Mouse (Mus musculus) ES-E14 (cell line): ENCODE measurements at regions not wholly inside any gene's neighbourhood (a gene's known extent, or its start where the extent isn't known, plus 50 kb on each side); places are given as distances from the start of the nearest gene placed in this dataset.

Experiments used
- DNase-seq: peaks from one replicate; pipeline ENCODE4 v3.0.0-alpha.2; 2013; ENCODE audit warnings: low read depth, low spot score
- H3K27ac ChIP-seq: 2 replicates; pipeline ENCODE4 v1.5.1; 2012; ENCODE audit warnings: low read depth, mild to moderate bottlenecking, low read length, moderate library complexity, mixed read lengths; ENCODE audit not compliant: poor library complexity, insufficient read depth, severe bottlenecking
- H3K36me3 ChIP-seq: 2 replicates; pipeline ENCODE4 v1.6.1; 2012; ENCODE audit warnings: mild to moderate bottlenecking, low read length, moderate library complexity, mixed read lengths; ENCODE audit not compliant: control insufficient read depth, poor library complexity, insufficient read depth, severe bottlenecking
- H3K4me1 ChIP-seq, 2 experiments: fragments of 150-350 bp in 1 of 2; sonication (generic) in 1 of 2; 2 replicates each; pipeline ENCODE4 v1.6.1; 2012; ENCODE audit warnings: low read length in 2 of 2, mild to moderate bottlenecking in 1 of 2, mixed read lengths in 1 of 2; ENCODE audit not compliant: control insufficient read depth in 2 of 2, insufficient read depth in 2 of 2, poor library complexity in 1 of 2
- H3K4me3 ChIP-seq, 2 experiments: fragments of 150-350 bp in 1 of 2; sonication (generic) in 1 of 2; 2 replicates each; pipeline ENCODE4 v1.5.1; 2012; ENCODE audit warnings: low read length in 2 of 2, low read depth in 1 of 2, mild to moderate bottlenecking in 1 of 2, mixed read lengths in 1 of 2; ENCODE audit not compliant: insufficient read depth in 1 of 2, poor library complexity in 1 of 2, severe bottlenecking in 1 of 2
- H3K9ac ChIP-seq: 2 replicates; pipeline ENCODE4 v1.6.1; 2012; ENCODE audit warnings: low read depth, mild to moderate bottlenecking, low read length, mixed read lengths; ENCODE audit not compliant: poor library complexity, insufficient read depth, severe bottlenecking
- H3K9me3 ChIP-seq: fragments of 150-350 bp; sonication (generic); 2 replicates; pipeline ENCODE4 v1.6.1; 2012; ENCODE audit warnings: low read depth, mild to moderate bottlenecking, low read length; ENCODE audit not compliant: control insufficient read depth, insufficient read depth
- CHD2 ChIP-seq: IDR thresholded peaks from 2 replicates; pipeline ENCODE4 v1.6.1; 2014; ENCODE audit warnings: mild to moderate bottlenecking, low read depth, low read length, inconsistent platforms
- HCFC1 ChIP-seq: IDR thresholded peaks from 2 replicates; pipeline ENCODE4 v1.6.1; 2012; ENCODE audit warnings: low read length, inconsistent platforms, borderline replicate concordance; ENCODE audit not compliant: insufficient read depth
- MAFK ChIP-seq: IDR thresholded peaks from 2 replicates; pipeline ENCODE4 v1.6.1; 2014; ENCODE audit warnings: mild to moderate bottlenecking, low read depth, low read length, inconsistent platforms; ENCODE audit not compliant: insufficient read depth
- ZC3H11A ChIP-seq: IDR thresholded peaks from 2 replicates; pipeline ENCODE4 v1.6.1; 2012; ENCODE audit warnings: low read depth, mild to moderate bottlenecking, inconsistent platforms, low read length, borderline replicate concordance
- ZNF384 ChIP-seq: IDR thresholded peaks from 2 replicates; pipeline ENCODE4 v1.6.1; 2012; ENCODE audit warnings: low read depth, low read length, inconsistent platforms
- in situ Hi-C, 2 experiments: fragments of 600-800 bp; cut with MboI; formaldehyde crosslinking; loops; one replicate each; pipeline ENCODE4 v1.15.1; 2025; ENCODE audit warnings: low sequenced_read_pairs in 2 of 2, inconsistent platforms in 1 of 2; ENCODE audit not compliant: unreplicated experiment in 2 of 2

DNA sequence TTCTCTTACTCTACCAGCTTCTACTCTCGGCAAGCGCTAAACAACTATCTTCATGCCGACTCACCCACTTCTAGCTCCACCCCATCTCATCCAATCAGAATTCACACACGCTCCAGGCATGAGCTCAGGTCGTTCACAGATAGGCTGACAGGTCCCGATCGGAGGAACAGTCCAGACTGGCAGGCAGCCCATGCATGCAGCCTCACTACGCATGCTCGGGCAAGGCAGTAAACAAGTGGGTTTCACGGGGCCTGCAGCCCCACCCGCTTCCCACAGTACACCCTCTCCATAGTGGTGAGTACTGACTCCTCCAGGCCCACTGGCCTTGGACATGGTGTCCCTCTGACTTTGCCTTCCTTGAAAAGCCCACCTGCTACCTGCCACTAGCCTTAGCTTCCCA is 358.1 kb upstream of the Gm5148 start:
- Histone ChIP-seq H3K4me1 (no peaks in the 10 kb centered on the region), H3K9me3 (0 out of 2 replicates have a peak, but pooled peaks cover 1% of the 10 kb centered on the region), H3K4me3 (no peak overlapping the region), H3K9ac (no peak overlapping the region), H3K36me3 (no peaks in the 10 kb centered on the region), H3K27ac (no peak overlapping the region)
- in situ Hi-C loops, result no loop called here
- no peak for TF ChIP-seq CHD2
- TF ChIP-seq HCFC1, result no peak
- TF ChIP-seq MAFK, result no peak
- no peak for TF ChIP-seq ZNF384
- DNase-seq, result no peak

DNA sequence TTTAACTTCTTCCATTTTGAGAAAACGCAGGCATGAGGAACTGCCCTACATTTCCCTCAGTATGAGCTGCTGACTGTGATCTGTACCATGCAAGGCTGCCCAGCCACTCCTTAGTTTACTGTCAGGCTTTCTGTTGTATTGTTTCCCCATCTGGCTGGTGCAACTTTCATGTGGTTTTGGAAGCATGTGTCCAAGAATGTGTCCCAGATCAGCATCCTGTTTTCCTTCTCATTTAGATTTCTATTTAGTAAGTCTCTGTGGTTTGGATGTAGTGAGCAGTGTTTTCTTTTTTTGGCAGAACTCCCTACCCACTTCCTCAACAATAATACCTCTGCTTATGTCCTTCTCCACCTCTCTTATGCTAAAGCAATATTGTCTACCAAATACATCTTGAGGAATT is 352.5 kb upstream of the Gm5148 start:
- H3K9me3 ChIP-seq, result no peaks in the 10 kb centered on the region
- DNase-seq, result no peak
- no peak overlapping the region for H3K9ac ChIP-seq
- H3K36me3 ChIP-seq, result no peaks in the 10 kb centered on the region
- TF ChIP-seq MAFK (no peak), HCFC1 (no peak), ZC3H11A (no peak), CHD2 (no peak), ZNF384 (no peak)
- no peak overlapping the region for H3K27ac ChIP-seq
- no peak overlapping the region for H3K4me3 ChIP-seq
- H3K4me1 ChIP-seq, result no peaks in the 10 kb centered on the region
- in situ Hi-C loops, result no loop called here

DNA sequence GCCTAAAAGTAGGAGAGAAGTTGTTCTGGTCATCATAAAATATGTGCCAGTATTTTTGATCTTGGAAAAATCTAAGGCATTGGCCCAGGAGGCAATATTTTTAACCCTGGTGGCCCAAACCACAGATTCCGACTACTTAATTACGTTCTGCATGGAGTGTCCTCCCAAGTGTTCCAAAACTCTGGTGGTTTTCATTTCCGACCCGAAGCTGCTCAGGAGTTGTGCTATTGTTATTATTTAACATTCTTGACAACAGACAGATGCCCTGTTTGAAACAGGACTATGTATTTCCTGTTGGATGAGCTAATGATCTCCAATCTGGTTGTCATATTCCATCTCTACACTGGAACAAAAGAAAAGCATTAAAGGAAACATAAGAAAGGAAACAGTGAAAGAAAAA is 349.7 kb upstream of the Gm5148 start:
- no peak for TF ChIP-seq HCFC1
- TF ChIP-seq ZC3H11A, result no peak
- TF ChIP-seq ZNF384, result no peak
- no peak for TF ChIP-seq MAFK
- TF ChIP-seq CHD2, result no peak
- DNase-seq, result no peak
- no peaks in the 10 kb centered on the region for H3K9me3 ChIP-seq
- no peak overlapping the region for H3K4me3 ChIP-seq
- in situ Hi-C loops, result no loop called here
- no peak overlapping the region for H3K27ac ChIP-seq
- no peak overlapping the region for H3K9ac ChIP-seq
- no peaks in the 10 kb centered on the region for H3K36me3 ChIP-seq
- H3K4me1 ChIP-seq, result no peaks in the 10 kb centered on the region

DNA sequence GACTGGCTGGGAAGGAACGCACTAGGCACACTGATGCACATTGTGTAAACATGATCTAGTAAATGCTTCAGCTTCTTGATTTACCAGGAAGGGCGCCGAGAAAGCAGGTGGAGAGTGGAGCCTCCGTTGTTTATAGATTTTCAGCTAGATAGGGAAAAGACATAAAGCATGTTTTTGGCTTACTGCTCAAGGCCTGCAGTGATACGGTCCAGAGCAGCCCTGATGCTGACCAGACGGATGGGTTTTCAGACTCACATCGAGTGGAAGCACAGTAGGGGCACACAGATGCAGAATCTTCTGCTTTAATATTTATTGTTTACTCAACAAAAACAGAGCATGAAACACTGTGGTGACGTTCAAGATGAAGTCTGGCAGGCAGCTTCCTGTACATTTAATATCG is 331.3 kb upstream of the Gm5148 start:
- no peak for DNase-seq
- Histone ChIP-seq H3K9ac (no peak overlapping the region), H3K4me1 (no peaks in the 10 kb centered on the region), H3K27ac (no peak overlapping the region), H3K36me3 (no peaks in the 10 kb centered on the region), H3K9me3 (no peaks in the 10 kb centered on the region), H3K4me3 (no peak overlapping the region)
- in situ Hi-C loops, result no loop called here
- no peak for TF ChIP-seq ZNF384
- no peak for TF ChIP-seq HCFC1
- TF ChIP-seq CHD2, result no peak
- TF ChIP-seq ZC3H11A, result no peak
- no peak for TF ChIP-seq MAFK

DNA sequence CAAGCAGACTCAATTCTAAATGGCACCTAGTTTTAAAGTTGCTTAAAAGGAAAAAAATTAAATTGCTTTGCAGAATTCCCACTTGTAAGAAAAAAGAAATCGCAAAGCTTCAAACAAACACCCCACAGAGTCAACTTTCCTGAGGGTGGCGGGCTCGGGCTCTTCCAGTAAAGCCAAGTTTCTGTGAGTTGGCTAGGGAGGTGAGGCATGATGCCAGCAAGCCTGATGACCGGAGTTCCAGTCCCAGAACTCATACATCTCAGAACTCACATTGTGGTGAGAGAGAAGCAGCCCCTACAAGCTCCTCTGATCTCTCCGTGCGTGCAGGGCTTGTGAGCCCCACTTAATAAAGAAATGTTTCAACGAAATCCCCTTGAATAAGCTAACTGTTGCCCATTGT is 328.7 kb upstream of the Gm5148 start:
- DNase-seq, result no peak
- in situ Hi-C loops, result no loop called here
- Histone ChIP-seq H3K4me1 (no peaks in the 10 kb centered on the region), H3K36me3 (no peaks in the 10 kb centered on the region), H3K9ac (no peak overlapping the region), H3K9me3 (no peaks in the 10 kb centered on the region), H3K4me3 (no peak overlapping the region), H3K27ac (no peak overlapping the region)
- no peak for TF ChIP-seq CHD2
- TF ChIP-seq HCFC1, result no peak
- TF ChIP-seq MAFK, result no peak
- no peak for TF ChIP-seq ZC3H11A
- no peak for TF ChIP-seq ZNF384
